Mouse (Mus musculus): ENCODE data around the gene Grin2a. TPM values are rescaled to one million over a fixed set of nuclear protein-coding genes. Genes with fewer than 3 reads are reported as not detected.

Grin2a gene
- polyA plus RNA-seq, 1 experiment from 2014 or later, result 0.34 TPM

GRCm38 (mm10) chr16:9735365-9736080 lies 259.8 kb downstream of the Grin2a start:
- 84% methylated on average over 8 of the region's 8 CpGs for WGBS
- Histone ChIP-seq H3K27me3 (ENCODE audit: control insufficient read depth, insufficient read depth, low read length) (no peaks in the 10 kb centered on the region), H3K36me3 (ENCODE audit: control insufficient read depth, insufficient read depth) (no peaks in the 10 kb centered on the region), H3K4me2 (ENCODE audit: low read depth, low read length) (no peak overlapping the region), H3K9ac (ENCODE audit: low read length) (no peak overlapping the region), H3K27ac (ENCODE audit: low read length) (no peak overlapping the region), H3K9me3 (replicated peaks; ENCODE audit: control insufficient read depth, low read length) (0 out of 2 replicates have a peak, but pooled peaks cover 2% of the 10 kb centered on the region), H3K4me1 (ENCODE audit: control insufficient read depth, insufficient read depth, low read length) (no peaks in the 10 kb centered on the region), H3K4me3 (ENCODE audit: low read length) (no peak overlapping the region)
- no peak for ATAC-seq (replicated peaks; ENCODE audit: extremely low read depth, insufficient read depth, low FRiP score)

GRCm38 (mm10) chr16:9727603-9728002 lies 267.8 kb downstream of the Grin2a start:
- H3K27me3 ChIP-seq (ENCODE audit: control insufficient read depth, insufficient read depth, low read length), result no peaks in the 10 kb centered on the region
- H3K9me3 ChIP-seq (replicated peaks; ENCODE audit: control insufficient read depth, low read length), result 0 out of 2 replicates have a peak, but pooled peaks cover 2% of the 10 kb centered on the region
- H3K4me1 ChIP-seq (ENCODE audit: control insufficient read depth, insufficient read depth, low read length), result no peaks in the 10 kb centered on the region
- H3K4me3 ChIP-seq (ENCODE audit: low read length), result no peak overlapping the region
- ATAC-seq (replicated peaks; ENCODE audit: extremely low read depth, insufficient read depth, low FRiP score), result no peak
- no peak overlapping the region for H3K9ac ChIP-seq (ENCODE audit: low read length)
- no peak overlapping the region for H3K27ac ChIP-seq (ENCODE audit: low read length)
- no peak overlapping the region for H3K4me2 ChIP-seq (ENCODE audit: low read depth, low read length)
- 83% methylated on average over 5 of the region's 5 CpGs for WGBS
- no peaks in the 10 kb centered on the region for H3K36me3 ChIP-seq (ENCODE audit: control insufficient read depth, insufficient read depth)

- Histone ChIP-seq H3K36me3 (ENCODE audit: control insufficient read depth, insufficient read depth) (no peaks in the 10 kb centered on the region), H3K4me3 (ENCODE audit: low read length) (no peak overlapping the region), H3K27ac (ENCODE audit: low read length) (no peak overlapping the region), H3K27me3 (ENCODE audit: control insufficient read depth, insufficient read depth, low read length) (no peaks in the 10 kb centered on the region), H3K4me1 (ENCODE audit: control insufficient read depth, insufficient read depth, low read length) (no peaks in the 10 kb centered on the region), H3K9ac (ENCODE audit: low read length) (no peak overlapping the region), H3K4me2 (ENCODE audit: low read depth, low read length) (no peak overlapping the region), H3K9me3 (replicated peaks; ENCODE audit: control insufficient read depth, low read length) (no peaks in the 10 kb centered on the region)
- 70% methylated on average over 7 of the region's 7 CpGs for WGBS
- no peak for ATAC-seq (replicated peaks; ENCODE audit: extremely low read depth, insufficient read depth, low FRiP score)
These were observed 269.7 kb downstream of the Grin2a start for GRCm38 (mm10) chr16:9725578-9726113.

GRCm38 (mm10) chr16:9711398-9711797 lies 284.0 kb downstream of the Grin2a start:
- H3K4me3 ChIP-seq (ENCODE audit: low read length), result no peak overlapping the region
- ATAC-seq (replicated peaks; ENCODE audit: extremely low read depth, insufficient read depth, low FRiP score), result no peak
- no peaks in the 10 kb centered on the region for H3K4me1 ChIP-seq (ENCODE audit: control insufficient read depth, insufficient read depth, low read length)
- H3K9ac ChIP-seq (ENCODE audit: low read length), result no peak overlapping the region
- no peak overlapping the region for H3K4me2 ChIP-seq (ENCODE audit: low read depth, low read length)
- no peaks in the 10 kb centered on the region for H3K27me3 ChIP-seq (ENCODE audit: control insufficient read depth, insufficient read depth, low read length)
- H3K36me3 ChIP-seq (ENCODE audit: control insufficient read depth, insufficient read depth), result no peaks in the 10 kb centered on the region
- H3K27ac ChIP-seq (ENCODE audit: low read length), result no peak overlapping the region
- no peaks in the 10 kb centered on the region for H3K9me3 ChIP-seq (replicated peaks; ENCODE audit: control insufficient read depth, low read length)
- 75% methylated on average over 2 of the region's 2 CpGs for WGBS

GRCm38 (mm10) chr16:9709921-9710320 lies 285.4 kb downstream of the Grin2a start:
- H3K27ac ChIP-seq (ENCODE audit: low read length), result no peak overlapping the region
- H3K9ac ChIP-seq (ENCODE audit: low read length), result no peak overlapping the region
- no peaks in the 10 kb centered on the region for H3K27me3 ChIP-seq (ENCODE audit: control insufficient read depth, insufficient read depth, low read length)
- ATAC-seq (replicated peaks; ENCODE audit: extremely low read depth, insufficient read depth, low FRiP score), result no peak
- no peaks in the 10 kb centered on the region for H3K9me3 ChIP-seq (replicated peaks; ENCODE audit: control insufficient read depth, low read length)
- no peak overlapping the region for H3K4me3 ChIP-seq (ENCODE audit: low read length)
- WGBS, result 45% methylated on average over 2 of the region's 2 CpGs
- H3K36me3 ChIP-seq (ENCODE audit: control insufficient read depth, insufficient read depth), result no peaks in the 10 kb centered on the region
- H3K4me2 ChIP-seq (ENCODE audit: low read depth, low read length), result no peak overlapping the region
- no peaks in the 10 kb centered on the region for H3K4me1 ChIP-seq (ENCODE audit: control insufficient read depth, insufficient read depth, low read length)

- Histone ChIP-seq H3K27me3 (ENCODE audit: control insufficient read depth, insufficient read depth, low read length) (no peaks in the 10 kb centered on the region), H3K9ac (ENCODE audit: low read length) (no peak overlapping the region), H3K36me3 (ENCODE audit: control insufficient read depth, insufficient read depth) (no peaks in the 10 kb centered on the region), H3K4me2 (ENCODE audit: low read depth, low read length) (no peak overlapping the region), H3K9me3 (replicated peaks; ENCODE audit: control insufficient read depth, low read length) (no peaks in the 10 kb centered on the region), H3K4me3 (ENCODE audit: low read length) (no peak overlapping the region), H3K4me1 (ENCODE audit: control insufficient read depth, insufficient read depth, low read length) (no peaks in the 10 kb centered on the region), H3K27ac (ENCODE audit: low read length) (no peak overlapping the region)
- no peak for ATAC-seq (replicated peaks; ENCODE audit: extremely low read depth, insufficient read depth, low FRiP score)
- WGBS, result 53% methylated on average over 2 of the region's 2 CpGs
These were observed 298.2 kb downstream of the Grin2a start for GRCm38 (mm10) chr16:9697141-9697540.

- no peak for ATAC-seq (replicated peaks; ENCODE audit: extremely low read depth, insufficient read depth, low FRiP score)
- H3K4me3 ChIP-seq (ENCODE audit: low read length), result no peak overlapping the region
- H3K9ac ChIP-seq (ENCODE audit: low read length), result no peak overlapping the region
These were observed 301.3 kb downstream of the Grin2a start for GRCm38 (mm10) chr16:9694081-9694480.

GRCm38 (mm10) chr16:9688523-9689140 lies 306.7 kb downstream of the Grin2a start:
- no peaks in the 10 kb centered on the region for H3K36me3 ChIP-seq (ENCODE audit: control insufficient read depth, insufficient read depth)
- no peaks in the 10 kb centered on the region for H3K9me3 ChIP-seq (replicated peaks; ENCODE audit: control insufficient read depth, low read length)
- H3K9ac ChIP-seq (ENCODE audit: low read length), result no peak overlapping the region
- H3K4me3 ChIP-seq (ENCODE audit: low read length), result no peak overlapping the region
- ATAC-seq (replicated peaks; ENCODE audit: extremely low read depth, insufficient read depth, low FRiP score), result no peak
- WGBS, result 29% methylated on average over 1 of the region's 1 CpGs
- no peaks in the 10 kb centered on the region for H3K27me3 ChIP-seq (ENCODE audit: control insufficient read depth, insufficient read depth, low read length)
- H3K4me2 ChIP-seq (ENCODE audit: low read depth, low read length), result no peak overlapping the region
- H3K4me1 ChIP-seq (ENCODE audit: control insufficient read depth, insufficient read depth, low read length), result no peaks in the 10 kb centered on the region
- no peak overlapping the region for H3K27ac ChIP-seq (ENCODE audit: low read length)

More at GRCm38 (mm10) chr16:9694081-9694480, 301.3 kb downstream of the Grin2a start:
- Histone ChIP-seq H3K27me3 (ENCODE audit: control insufficient read depth, insufficient read depth, low read length) (no peaks in the 10 kb centered on the region), H3K9me3 (replicated peaks; ENCODE audit: control insufficient read depth, low read length) (no peaks in the 10 kb centered on the region), H3K27ac (ENCODE audit: low read length) (no peak overlapping the region), H3K36me3 (ENCODE audit: control insufficient read depth, insufficient read depth) (no peaks in the 10 kb centered on the region), H3K4me2 (ENCODE audit: low read depth, low read length) (no peak overlapping the region), H3K4me1 (ENCODE audit: control insufficient read depth, insufficient read depth, low read length) (no peaks in the 10 kb centered on the region)
- 67% methylated on average over 4 of the region's 4 CpGs for WGBS

- H3K9ac ChIP-seq (ENCODE audit: low read length), result no peak overlapping the region
- 85% methylated on average over 4 of the region's 4 CpGs for WGBS
- no peak for ATAC-seq (replicated peaks; ENCODE audit: extremely low read depth, insufficient read depth, low FRiP score)
These were observed 314.8 kb downstream of the Grin2a start for GRCm38 (mm10) chr16:9680572-9680971.

More at GRCm38 (mm10) chr16:9680572-9680971, 314.8 kb downstream of the Grin2a start:
- Histone ChIP-seq H3K27ac (ENCODE audit: low read length) (no peak overlapping the region), H3K36me3 (ENCODE audit: control insufficient read depth, insufficient read depth) (no peaks in the 10 kb centered on the region), H3K4me3 (ENCODE audit: low read length) (no peak overlapping the region), H3K9me3 (replicated peaks; ENCODE audit: control insufficient read depth, low read length) (no peaks in the 10 kb centered on the region), H3K27me3 (ENCODE audit: control insufficient read depth, insufficient read depth, low read length) (no peaks in the 10 kb centered on the region), H3K4me1 (ENCODE audit: control insufficient read depth, insufficient read depth, low read length) (no peaks in the 10 kb centered on the region), H3K4me2 (ENCODE audit: low read depth, low read length) (no peak overlapping the region)
